Mouse (Mus musculus) MEL (cell line): ENCODE results near the gene Elof1. TPM values are rescaled to one million over a fixed set of nuclear protein-coding genes. Genes with fewer than 3 reads are reported as not detected.

Experiments used
- DNase-seq: peaks from one replicate; pipeline ENCODE4 v3.0.0; 2011; ENCODE audit warnings: low read depth, low spot score
- H3K27ac ChIP-seq: 2 replicates; pipeline ENCODE4 v1.5.1; 2012; ENCODE audit warnings: low read depth, mild to moderate bottlenecking, control low read depth, low read length, moderate library complexity; ENCODE audit not compliant: control insufficient read depth
- H3K27me3 ChIP-seq, 2 experiments: fragments of 150-350 bp in 1 of 2; sonication (generic) in 1 of 2; 2 replicates each; pipeline ENCODE4 v1.6.1; 2012; ENCODE audit warnings: low read length in 2 of 2, mild to moderate bottlenecking in 2 of 2, improper control_type of control experiment in 1 of 2, moderate library complexity in 1 of 2; ENCODE audit not compliant: insufficient read depth in 2 of 2, control insufficient read depth in 1 of 2
- H3K36me3 ChIP-seq, 2 experiments: 2 replicates each; pipeline ENCODE4 v1.6.1; 2012 to 2014; ENCODE audit warnings: low read length in 2 of 2, improper control_type of control experiment in 1 of 2, inconsistent platforms in 1 of 2, mild to moderate bottlenecking in 1 of 2; ENCODE audit not compliant: insufficient read depth in 2 of 2, control insufficient read depth in 1 of 2
- H3K4me1 ChIP-seq, 2 experiments: fragments of 150-350 bp in 1 of 2; sonication (generic) in 1 of 2; 2 replicates each; pipeline ENCODE4 v1.6.1; 2012; ENCODE audit warnings: low read length in 2 of 2, improper control_type of control experiment in 1 of 2, mild to moderate bottlenecking in 1 of 2; ENCODE audit not compliant: insufficient read depth in 2 of 2, control insufficient read depth in 1 of 2
- H3K4me3 ChIP-seq, 2 experiments: fragments of 150-350 bp in 1 of 2; sonication (generic) in 1 of 2; 2 replicates each; pipeline ENCODE4 v1.5.1; 2012; ENCODE audit warnings: low read depth in 2 of 2, low read length in 2 of 2, mild to moderate bottlenecking in 2 of 2, moderate library complexity in 2 of 2, control low read depth in 1 of 2, improper control_type of control experiment in 1 of 2; ENCODE audit not compliant: control insufficient read depth in 1 of 2, insufficient read depth in 1 of 2
- H3K79me2 ChIP-seq: 2 replicates; pipeline ENCODE4 v1.6.1; 2012; ENCODE audit warnings: mild to moderate bottlenecking, low read length, moderate library complexity; ENCODE audit not compliant: control insufficient read depth, poor library complexity, insufficient read depth
- H3K9ac ChIP-seq: 2 replicates; pipeline ENCODE4 v1.6.1; 2012; ENCODE audit warnings: low read depth, mild to moderate bottlenecking, control low read depth, low read length, moderate library complexity; ENCODE audit not compliant: control insufficient read depth, poor library complexity, severe bottlenecking
- H3K9me3 ChIP-seq: fragments of 150-350 bp; sonication (generic); replicated peaks from 2 replicates; pipeline ENCODE4 v1.6.1; 2012; ENCODE audit warnings: mild to moderate bottlenecking, low read length, improper control_type of control experiment, moderate library complexity; ENCODE audit not compliant: insufficient read depth
- BHLHE40 ChIP-seq: IDR thresholded peaks from 2 replicates; pipeline ENCODE4 v1.6.1; 2012; ENCODE audit warnings: low read depth, mild to moderate bottlenecking, inconsistent platforms, low read length, improper control_type of control experiment, borderline replicate concordance
- CHD1 ChIP-seq: IDR thresholded peaks from 2 replicates; pipeline ENCODE4 v1.6.1; 2012; ENCODE audit warnings: low read depth, mild to moderate bottlenecking, inconsistent platforms, low read length, improper control_type of control experiment
- CHD2 ChIP-seq: IDR thresholded peaks from 2 replicates; pipeline ENCODE4 v1.6.1; 2011; ENCODE audit warnings: low read length, improper control_type of control experiment
- CTCF ChIP-seq, 3 experiments: IDR thresholded peaks in 2 of 3; conservative IDR thresholded peaks in 1 of 3; 2 replicates each; pipeline ENCODE4 v1.5.1; 2011 to 2012; ENCODE audit warnings: low read length in 3 of 3, low read depth in 2 of 3, mild to moderate bottlenecking in 2 of 3, improper control_type of control experiment in 1 of 3, inconsistent platforms in 1 of 3, mixed read lengths in 1 of 3, moderate library complexity in 1 of 3; ENCODE audit not compliant: control insufficient read depth in 1 of 3, insufficient read depth in 1 of 3, poor library complexity in 1 of 3, severe bottlenecking in 1 of 3
- E2F4 ChIP-seq: IDR thresholded peaks from 2 replicates; pipeline ENCODE4 v1.6.1; 2011; ENCODE audit warnings: low read depth, low read length, improper control_type of control experiment, borderline replicate concordance
- ELF1 ChIP-seq: IDR thresholded peaks from 2 replicates; pipeline ENCODE4 v1.6.1; 2014; ENCODE audit warnings: low read depth, mild to moderate bottlenecking, inconsistent platforms, low read length, improper control_type of control experiment, moderate library complexity
- EP300 ChIP-seq, 2 experiments: IDR thresholded peaks; 2 replicates each; pipeline ENCODE4 v1.6.1; 2011; ENCODE audit warnings: improper control_type of control experiment in 2 of 2, low read length in 2 of 2, low read depth in 1 of 2, mild to moderate bottlenecking in 1 of 2
- ETS1 ChIP-seq: IDR thresholded peaks from 2 replicates; pipeline ENCODE4 v1.6.1; 2012; ENCODE audit warnings: low read depth, mild to moderate bottlenecking, inconsistent platforms, low read length, improper control_type of control experiment, moderate library complexity
- GABPA ChIP-seq: IDR thresholded peaks from 2 replicates; pipeline ENCODE4 v1.6.1; 2012; ENCODE audit warnings: low read depth, mild to moderate bottlenecking, inconsistent platforms, low read length, improper control_type of control experiment, moderate library complexity
- GATA1 ChIP-seq: IDR thresholded peaks from 2 replicates; pipeline ENCODE4 v1.6.1; 2011; ENCODE audit warnings: low read depth, low read length, improper control_type of control experiment
- JUND ChIP-seq: IDR thresholded peaks from 2 replicates; pipeline ENCODE4 v1.6.1; 2011; ENCODE audit warnings: low read depth, mild to moderate bottlenecking, improper control_type of control experiment, low read length
- KAT2A ChIP-seq: conservative IDR thresholded peaks from 2 replicates; pipeline ENCODE4 v1.6.1; 2012; ENCODE audit warnings: low read depth, low read length, improper control_type of control experiment, inconsistent platforms
- MAFK ChIP-seq: IDR thresholded peaks from 2 replicates; pipeline ENCODE4 v1.6.1; 2011; ENCODE audit warnings: low read depth, mild to moderate bottlenecking, low read length, improper control_type of control experiment, borderline replicate concordance
- MAX ChIP-seq: IDR thresholded peaks from 2 replicates; pipeline ENCODE4 v1.6.1; 2011; ENCODE audit warnings: low read length, improper control_type of control experiment
- MEF2A ChIP-seq: IDR thresholded peaks from 2 replicates; pipeline ENCODE4 v1.6.1; 2014; ENCODE audit warnings: low read depth, mild to moderate bottlenecking, inconsistent platforms, low read length, improper control_type of control experiment; ENCODE audit not compliant: poor library complexity, insufficient replicate concordance, severe bottlenecking; ENCODE audit errors: extremely low read depth
- MXI1 ChIP-seq: IDR thresholded peaks from 2 replicates; pipeline ENCODE4 v1.6.1; 2011; ENCODE audit warnings: mild to moderate bottlenecking, low read depth, low read length, improper control_type of control experiment
- MYB ChIP-seq: IDR thresholded peaks from 2 replicates; pipeline ENCODE4 v1.6.1; 2011; ENCODE audit warnings: mild to moderate bottlenecking, low read depth, low read length, improper control_type of control experiment
- MYC ChIP-seq: IDR thresholded peaks from 2 replicates; pipeline ENCODE4 v1.6.1; 2011; ENCODE audit warnings: low read depth, mild to moderate bottlenecking, low read length, improper control_type of control experiment, moderate library complexity
- NELFE ChIP-seq: IDR thresholded peaks from 2 replicates; pipeline ENCODE4 v1.6.1; 2011; ENCODE audit warnings: low read depth, low read length, improper control_type of control experiment
- POLR2A ChIP-seq, 2 experiments: IDR thresholded peaks; 2 replicates each; pipeline ENCODE4 v1.6.1; 2011 to 2012; ENCODE audit warnings: low read length in 2 of 2, mild to moderate bottlenecking in 2 of 2, control low read depth in 1 of 2, improper control_type of control experiment in 1 of 2, low read depth in 1 of 2, moderate library complexity in 1 of 2; ENCODE audit not compliant: control insufficient read depth in 1 of 2, insufficient read depth in 1 of 2, poor library complexity in 1 of 2
- POLR2AphosphoS2 ChIP-seq: IDR thresholded peaks from 2 replicates; pipeline ENCODE4 v1.6.1; 2011; ENCODE audit warnings: low read length, improper control_type of control experiment
- POLR2AphosphoS5 ChIP-seq: IDR thresholded peaks from 2 replicates; pipeline ENCODE4 v1.6.1; 2012; ENCODE audit warnings: low read depth, borderline replicate concordance, mild to moderate bottlenecking, inconsistent platforms, low read length, moderate library complexity, mixed read lengths
- RAD21 ChIP-seq: IDR thresholded peaks from 2 replicates; pipeline ENCODE4 v1.6.1; 2011; ENCODE audit warnings: mild to moderate bottlenecking, low read depth, low read length, improper control_type of control experiment
- SIN3A ChIP-seq: IDR thresholded peaks from 2 replicates; pipeline ENCODE4 v1.6.1; 2012; ENCODE audit warnings: low read length, improper control_type of control experiment, inconsistent platforms
- SMC3 ChIP-seq: IDR thresholded peaks from 2 replicates; pipeline ENCODE4 v1.6.1; 2011; ENCODE audit warnings: low read depth, low read length, improper control_type of control experiment
- TAL1 ChIP-seq: IDR thresholded peaks from 2 replicates; pipeline ENCODE4 v1.6.1; 2012; ENCODE audit warnings: mild to moderate bottlenecking, inconsistent platforms, low read length, moderate library complexity, mixed read lengths
- TBP ChIP-seq: IDR thresholded peaks from 2 replicates; pipeline ENCODE4 v1.8.0; 2011; ENCODE audit warnings: low read depth, low read length, improper control_type of control experiment
- USF1 ChIP-seq: IDR thresholded peaks from 2 replicates; pipeline ENCODE4 v1.6.1; 2014; ENCODE audit warnings: low read depth, mild to moderate bottlenecking, inconsistent platforms, low read length, improper control_type of control experiment, moderate library complexity
- USF2 ChIP-seq, 2 experiments: IDR thresholded peaks; 2 replicates each; pipeline ENCODE4 v1.6.1; 2011 to 2012; ENCODE audit warnings: improper control_type of control experiment in 2 of 2, low read length in 2 of 2, borderline replicate concordance in 1 of 2, inconsistent platforms in 1 of 2, low read depth in 1 of 2, mild to moderate bottlenecking in 1 of 2; ENCODE audit not compliant: insufficient read depth in 1 of 2
- ZC3H11A ChIP-seq: IDR thresholded peaks from 2 replicates; pipeline ENCODE4 v1.6.1; 2012; ENCODE audit warnings: low read depth, mild to moderate bottlenecking, inconsistent platforms, low read length, improper control_type of control experiment
- ZNF384 ChIP-seq: IDR thresholded peaks from 2 replicates; pipeline ENCODE4 v1.6.1; 2012; ENCODE audit warnings: low read depth, mild to moderate bottlenecking, inconsistent platforms, low read length, improper control_type of control experiment
- polyA plus RNA-seq, 2 experiments: library from polyadenylated mRNA; stranded (reverse) in 1 of 2; unstranded in 1 of 2; fragments of >175 nt in 1 of 2; fragments of >200 nt in 1 of 2; gene quantifications; 2 replicates each; pipeline versions ENCODE4 v1.2.1 to v1.2.4; 2012; ENCODE audit warnings: low replicate concordance in 2 of 2, low read depth in 1 of 2; ENCODE audit not compliant: insufficient read length in 2 of 2, insufficient read depth in 1 of 2, missing spikeins in 1 of 2
- total RNA-seq: library from RNA; depleted of rRNA; stranded (reverse); fragments of 300-350 nt; gene quantifications from 2 replicates; pipeline ENCODE4 v1.2.3, GENCODE M21; 2012

The Elof1 gene
- total and polyA plus RNA-seq, 3 experiments: 421 to 505 TPM; not detected in 1

DNA sequence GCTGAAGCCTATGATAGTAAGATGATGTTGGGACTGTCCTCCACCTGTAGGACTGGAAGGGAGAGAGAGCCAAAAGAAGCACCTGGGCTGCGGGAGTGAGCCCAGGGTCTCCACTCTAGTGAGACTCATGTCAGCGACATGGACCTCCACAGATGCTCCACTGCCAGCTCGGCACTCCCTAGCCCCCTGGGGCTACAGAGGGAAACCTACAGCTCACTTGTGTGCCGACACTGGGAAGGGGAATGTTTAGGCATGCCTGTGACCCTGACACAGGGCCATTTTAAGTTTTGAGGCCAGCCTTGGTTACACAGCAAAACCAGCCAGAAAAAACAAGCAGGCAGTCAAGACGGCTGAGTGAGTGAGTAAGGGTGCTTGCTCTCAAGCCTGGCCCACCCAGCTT is 49.8 kb downstream of the Elof1 start:
- Histone ChIP-seq H3K79me2 (peaks cover 6% of the 10 kb centered on the region), H3K9ac (no peak overlapping the region), H3K27ac (no peak overlapping the region), H3K4me3 (no peak overlapping the region), H3K9me3 (no peaks in the 10 kb centered on the region), H3K27me3 (no peaks in the 10 kb centered on the region), H3K4me1 (peaks cover 1 to 10% of the 10 kb centered on the region in 2 experiments), H3K36me3 (peaks cover 4 to 6% of the 10 kb centered on the region in 2 experiments; a peak in 3 of 4 replicates)
- no peak for DNase-seq
- TF ChIP-seq E2F4 (no peak), CTCF (IDR thresholded peaks at IDR 0.05 in 2 of 3, conservative IDR thresholded peaks at IDR 0.05 in 1 of 3; ENCODE audit: control insufficient read depth in 1 of 3, insufficient read depth in 1 of 3, low read depth in 2 of 3, low read length in 3 of 3, poor library complexity in 1 of 3, severe bottlenecking in 1 of 3) (no peak), MAX (no peak), POLR2AphosphoS2 (no peak), CHD2 (no peak), ETS1 (no peak), MYB (no peak), MXI1 (no peak), ZNF384 (no peak), ZC3H11A (no peak), ELF1 (no peak), MYC (no peak), MEF2A (no peak), BHLHE40 (no peak), CHD1 (no peak), KAT2A (no peak), USF1 (no peak), TBP (no peak), RAD21 (no peak), JUND (no peak)

- H3K27ac ChIP-seq: no peak overlapping the region
- peak; percentile 81 for DNase-seq
Measured at GRCm38 (mm10) chr9:22066433-22066832, 50.5 kb downstream of the Elof1 start.

More at GRCm38 (mm10) chr9:22066433-22066832, 50.5 kb downstream of the Elof1 start:
- Histone ChIP-seq H3K9ac (no peak overlapping the region), H3K9me3 (no peaks in the 10 kb centered on the region), H3K27me3 (no peaks in the 10 kb centered on the region), H3K79me2 (peaks cover 6% of the 10 kb centered on the region), H3K4me1 (peaks cover 1 to 6% of the 10 kb centered on the region in 2 experiments)
- TF ChIP-seq POLR2AphosphoS5: no peak
- peak; percentile 99 for TF ChIP-seq SMC3
- no peak for TF ChIP-seq KAT2A
- no peak for TF ChIP-seq JUND
- no peak for TF ChIP-seq ELF1
- TF ChIP-seq RAD21: peak; percentile 92
- no peak for TF ChIP-seq POLR2A (IDR thresholded peaks at IDR 0.05; ENCODE audit: control insufficient read depth in 1 of 2, insufficient read depth in 1 of 2, low read depth in 1 of 2, low read length in 2 of 2, poor library complexity in 1 of 2)
- no peak for TF ChIP-seq GATA1
- TF ChIP-seq SIN3A: no peak
- TF ChIP-seq GABPA: no peak
- no peak for TF ChIP-seq E2F4
- TF ChIP-seq NELFE: no peak
- no peak for TF ChIP-seq EP300 (IDR thresholded peaks at IDR 0.05; ENCODE audit: low read depth in 1 of 2, low read length in 2 of 2)
- no peak for TF ChIP-seq TAL1
- no peak for TF ChIP-seq MAFK
- TF ChIP-seq CTCF (IDR thresholded peaks at IDR 0.05 in 2 of 3, conservative IDR thresholded peaks at IDR 0.05 in 1 of 3; ENCODE audit: control insufficient read depth in 1 of 3, insufficient read depth in 1 of 3, low read depth in 2 of 3, low read length in 3 of 3, poor library complexity in 1 of 3, severe bottlenecking in 1 of 3): peak; percentile 98 to 99 (median 98)
- TF ChIP-seq TBP: no peak
- no peak for TF ChIP-seq POLR2AphosphoS2
- TF ChIP-seq USF2 (IDR thresholded peaks at IDR 0.05; ENCODE audit: borderline replicate concordance in 1 of 2, insufficient read depth in 1 of 2, low read depth in 1 of 2, low read length in 2 of 2): no peak
- TF ChIP-seq MXI1: no peak
- peak; percentile 88 for TF ChIP-seq ZC3H11A
- TF ChIP-seq, all 39 proteins: peak for 4
- Histone ChIP-seq H3K36me3 (peaks cover 3 to 8% of the 10 kb centered on the region in 2 experiments), H3K4me3 (no peak overlapping the region)
